12 mouse cellular contexts compared by ENCODE assay signal in genomic region chr7:35230333-35230732, GRCm38 (mm10). TPM values are rescaled to one million over a fixed set of nuclear protein-coding genes. Genes with fewer than 3 reads are reported as not detected.
A peak's percentile ranks its signal among the peaks of the same experiment; 100 is the strongest.
DNase-seq lines count a peak whose midpoint lies in the region; ATAC-seq and TF ChIP-seq lines count a peak whose summit lies in the region.
"Had no signal": no experiment of that assay in that cellular context is flagged by ENCODE, and none has a peak within 500 bp of the region (broad histone marks: within the 10 kb centered on the region; RNA-seq: fewer than 3 reads in every experiment).

No protein-coding gene starts in this region.

- WGBS in hindbrain, postnatal 0 days: 70% methylated on average over 3 of the region's 3 CpGs
- WGBS in hindbrain, embryonic 16.5 days: 63% methylated on average over 3 of the region's 3 CpGs
- 83% methylated on average over 3 of the region's 3 CpGs for WGBS in thymus, adult 2 months

- H3K36me3 ChIP-seq in hindbrain, postnatal 0 days (ENCODE audit: insufficient read depth, low read length): no peaks in the 10 kb centered on the region
- no peaks in the 10 kb centered on the region for H3K36me3 ChIP-seq in hindbrain, embryonic 16.5 days (ENCODE audit: control insufficient read depth, insufficient read depth, low read length)
- no peaks in the 10 kb centered on the region for H3K36me3 ChIP-seq in thymus, adult 2 months (ENCODE audit: control insufficient read depth, insufficient read depth, low read length)

- no peak overlapping the region for H3K4me3 ChIP-seq in hindbrain, postnatal 0 days (ENCODE audit: low read length)
- no peak overlapping the region for H3K4me3 ChIP-seq in hindbrain, embryonic 16.5 days (ENCODE audit: low read length)
- H3K4me3 ChIP-seq in thymus, adult 2 months (ENCODE audit: control insufficient read depth, insufficient read depth, low read length): no peak overlapping the region
- no peak overlapping the region for H3K4me3 ChIP-seq in cortical plate, adult 2 months (ENCODE audit: insufficient read depth, low read length)
- H3K4me3 ChIP-seq: forebrain, embryonic 13.5 days had no signal

- H3K27me3 ChIP-seq in hindbrain, postnatal 0 days (ENCODE audit: insufficient read depth, low read length): no peaks in the 10 kb centered on the region
- no peaks in the 10 kb centered on the region for H3K27me3 ChIP-seq in hindbrain, embryonic 16.5 days (replicated peaks; ENCODE audit: control insufficient read depth, insufficient read depth, low read length)
- no peaks in the 10 kb centered on the region for H3K27me3 ChIP-seq in thymus, adult 2 months (ENCODE audit: control insufficient read depth, insufficient read depth, low read length)
- H3K27me3 ChIP-seq: forebrain, embryonic 13.5 days had no signal

- no peak overlapping the region for H3K4me2 ChIP-seq in hindbrain, postnatal 0 days (ENCODE audit: low read depth, low read length)
- H3K4me2 ChIP-seq in hindbrain, embryonic 16.5 days (ENCODE audit: low read length): no peak overlapping the region
- H3K4me2 ChIP-seq: forebrain, embryonic 13.5 days had no signal

- H3K9ac ChIP-seq in hindbrain, postnatal 0 days (replicated peaks; ENCODE audit: low read length): no peak overlapping the region
- no peak overlapping the region for H3K9ac ChIP-seq in hindbrain, embryonic 16.5 days (ENCODE audit: low read depth, low read length)
- H3K9ac ChIP-seq: forebrain, embryonic 13.5 days had no signal

- ATAC-seq in hindbrain, postnatal 0 days: no peak
- ATAC-seq in hindbrain, embryonic 16.5 days: no peak
- ATAC-seq in frontal cortex, adult (ENCODE audit: low TSS enrichment): no peak
- ATAC-seq: forebrain, embryonic 13.5 days had no signal

- DNase-seq in hindbrain, postnatal 0 days (ENCODE audit: low spot score): peak; percentile 22
- DNase-seq in thymus, postnatal 4 days: peak; percentile 29
- no peak for DNase-seq in thymus, adult 2 months
- DNase-seq in heart, adult 11 months: no peak
- no peak for DNase-seq in frontal cortex, adult 2 months (ENCODE audit: extremely low spot score in 1 of 2, low spot score in 1 of 2)
- DNase-seq: cerebellum, postnatal 36 days; heart, postnatal 10 days; thymus, postnatal 25 days had no signal

- H3K27ac ChIP-seq in hindbrain, postnatal 0 days: no peak overlapping the region
- H3K27ac ChIP-seq in hindbrain, embryonic 16.5 days (ENCODE audit: low read depth, low read length): no peak overlapping the region
- no peak overlapping the region for H3K27ac ChIP-seq in thymus, adult 2 months (ENCODE audit: control insufficient read depth, insufficient read depth, low read length)
- no peak overlapping the region for H3K27ac ChIP-seq in cortical plate, adult 2 months (ENCODE audit: insufficient read depth, low read length)
- H3K27ac ChIP-seq: forebrain, embryonic 13.5 days had no signal

- H3K4me1 ChIP-seq in hindbrain, postnatal 0 days (ENCODE audit: insufficient read depth, low read length): no peaks in the 10 kb centered on the region
- H3K4me1 ChIP-seq in hindbrain, embryonic 16.5 days (ENCODE audit: control insufficient read depth, insufficient read depth, low read depth, low read length): no peaks in the 10 kb centered on the region
- H3K4me1 ChIP-seq in thymus, adult 2 months (replicated peaks; ENCODE audit: control insufficient read depth, insufficient read depth, low read length): 0 out of 2 replicates have a peak, but pooled peaks cover 2% of the 10 kb centered on the region
- H3K4me1 ChIP-seq in cortical plate, adult 2 months (ENCODE audit: control insufficient read depth, insufficient read depth, low read length): no peaks in the 10 kb centered on the region
- H3K4me1 ChIP-seq: forebrain, embryonic 13.5 days had no signal

- no peaks in the 10 kb centered on the region for H3K9me3 ChIP-seq in hindbrain, postnatal 0 days (ENCODE audit: low read length)
- peaks cover 4% of the 10 kb centered on the region; the same call in 1 of the 2 replicates for H3K9me3 ChIP-seq in hindbrain, embryonic 16.5 days (ENCODE audit: control insufficient read depth, low read length)
- H3K9me3 ChIP-seq: forebrain, embryonic 13.5 days had no signal

- TF ChIP-seq POLR2A in thymus, adult 2 months (IDR thresholded peaks at IDR 0.05; ENCODE audit: control insufficient read depth, extremely low read depth, insufficient read depth, low read length, poor library complexity): no peak
- TF ChIP-seq POLR2A in cortical plate, adult 2 months (IDR thresholded peaks at IDR 0.05; ENCODE audit: extremely low read depth, insufficient read depth, low read length): no peak

- TF ChIP-seq CTCF in hindbrain, postnatal 0 days (IDR thresholded peaks at IDR 0.05; ENCODE audit: low read depth): peak; percentile 66
- TF ChIP-seq CTCF in thymus, adult 2 months (IDR thresholded peaks at IDR 0.05; ENCODE audit: borderline replicate concordance, control insufficient read depth, extremely low read depth, insufficient read depth, low read length, poor library complexity): no peak
- TF ChIP-seq CTCF in cortical plate, adult 2 months (IDR thresholded peaks at IDR 0.05; ENCODE audit: extremely low read depth, insufficient read depth, low read length): 0 out of 2 replicates have a peak, but pooled peaks have one; percentile 0

RNA-seq across cellular contexts. Expression of gene Lrp3, which starts 15.0 kb away (rescaled TPM):
- total RNA-seq in hindbrain, postnatal 0 days (2014; rRNA removed): 132 and 137 TPM in 2 replicates
- polyA plus RNA-seq in hindbrain, postnatal 0 days (2015; fragmentation: Nextera tagmentation; extraction: Ambion mirVana): 20.2 and 20.7 TPM in 2 replicates
- 25.1 and 25.5 TPM in 2 replicates for polyA plus RNA-seq in hindbrain, embryonic 16.5 days (2015; fragmentation: Nextera tagmentation; extraction: Ambion mirVana)
- polyA plus RNA-seq in thymus, adult 2 months (2012; rRNA removed): 2.4 TPM in 2 replicates
- 56.7 and 57.3 TPM in 2 replicates for polyA plus RNA-seq in cortical plate, adult 2 months (2012; rRNA removed)
- polyA plus RNA-seq in frontal cortex, adult 2 months (2012; rRNA removed): 53.7 and 57.4 TPM in 2 replicates

RNA-seq across cellular contexts. Expression of gene Slc7a10, which starts 44.1 kb away (rescaled TPM):
- 62.9 and 70.2 TPM in 2 replicates for total RNA-seq in hindbrain, postnatal 0 days (2014; rRNA removed)
- 47.8 and 52.8 TPM in 2 replicates for polyA plus RNA-seq in hindbrain, postnatal 0 days (2015; fragmentation: Nextera tagmentation; extraction: Ambion mirVana)
- polyA plus RNA-seq in hindbrain, embryonic 16.5 days (2015; fragmentation: Nextera tagmentation; extraction: Ambion mirVana): 32.7 and 45.2 TPM in 2 replicates
- 7.9 and 11.1 TPM in 2 replicates for polyA plus RNA-seq in thymus, adult 2 months (2012; rRNA removed)
- polyA plus RNA-seq in cortical plate, adult 2 months (2012; rRNA removed): 59.3 and 60.4 TPM in 2 replicates
- 53.4 and 55.8 TPM in 2 replicates for polyA plus RNA-seq in frontal cortex, adult 2 months (2012; rRNA removed)

Comparison
In these comparisons a context has a peak if more than half of its experiments do, and no peak if none do; other contexts are left out.
1. DNase-seq: peak in hindbrain, postnatal 0 days (single experiment) and thymus, postnatal 4 days (single experiment); none in thymus, adult 2 months (single experiment), heart, adult 11 months (single experiment) and frontal cortex, adult 2 months (0 of 2).